ENCODE assay signal across 13 mouse cellular contexts in the genomic region with DNA sequence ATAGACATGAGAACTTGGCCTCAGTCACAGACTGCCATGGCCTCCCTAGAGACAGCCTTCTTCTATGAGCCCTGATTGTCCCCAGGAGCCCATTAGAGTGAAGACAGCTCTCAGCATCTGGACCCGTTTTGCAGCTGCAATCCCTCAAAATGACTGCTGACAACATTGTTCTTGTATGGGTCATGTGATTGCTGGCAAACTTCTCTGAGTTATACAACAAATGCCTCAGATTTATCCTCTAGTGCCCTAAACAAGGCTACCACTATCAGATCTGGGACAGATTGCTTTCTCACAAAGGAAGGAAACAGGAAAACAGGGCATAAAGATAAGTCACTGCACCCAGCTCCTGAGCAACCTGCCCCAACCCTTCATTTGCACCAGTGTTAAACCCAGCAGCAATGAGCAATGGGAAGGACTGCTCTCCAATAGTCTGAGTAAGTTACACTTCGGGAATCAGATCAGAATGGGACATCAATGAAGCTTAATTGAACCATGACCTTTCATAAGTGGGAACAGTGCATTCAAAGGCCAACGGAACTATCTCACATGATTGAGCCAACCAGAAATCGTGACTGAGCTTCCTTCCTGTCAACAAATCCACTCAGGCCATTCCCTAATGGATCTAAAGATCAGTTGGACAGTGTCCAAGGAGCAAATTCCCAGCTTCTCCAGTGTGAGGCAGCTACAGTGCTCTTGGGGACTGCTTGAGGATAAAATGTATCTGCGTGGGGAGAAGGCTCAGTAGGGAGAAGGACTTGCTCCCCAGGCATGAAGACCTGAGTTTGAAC. TPM values are rescaled to one million over a fixed set of nuclear protein-coding genes. Genes with fewer than 3 reads are reported as not detected.
DNase-seq lines count a peak whose midpoint lies in the region; ATAC-seq and TF ChIP-seq lines count a peak whose summit lies in the region.
"Had no signal": no experiment of that assay in that cellular context is flagged by ENCODE, and none has a peak within 500 bp of the region (broad histone marks: within the 10 kb centered on the region; RNA-seq: fewer than 3 reads in every experiment).

No protein-coding gene starts in this region.

- no peak overlapping the region for H3K9ac ChIP-seq in lung, embryonic 14.5 days
- H3K9ac ChIP-seq in hindbrain, embryonic 16.5 days (ENCODE audit: low read depth, low read length), result no peak overlapping the region

- H3K36me3 ChIP-seq in lung, embryonic 14.5 days (ENCODE audit: insufficient read depth), result no peaks in the 10 kb centered on the region
- no peaks in the 10 kb centered on the region for H3K36me3 ChIP-seq in hindbrain, embryonic 16.5 days (ENCODE audit: control insufficient read depth, insufficient read depth, low read length)

- WGBS in lung, embryonic 14.5 days, result 35% methylated on average over 5 of the region's 5 CpGs
- WGBS in hindbrain, embryonic 16.5 days, result 60% methylated on average over 5 of the region's 5 CpGs

- H3K9me3 ChIP-seq in lung, embryonic 14.5 days (ENCODE audit: low read depth, low read length), result no peaks in the 10 kb centered on the region
- H3K9me3 ChIP-seq in hindbrain, embryonic 16.5 days (ENCODE audit: control insufficient read depth, low read length), result no peaks in the 10 kb centered on the region

- H3K4me1 ChIP-seq in lung, embryonic 14.5 days (ENCODE audit: insufficient read depth), result no peaks in the 10 kb centered on the region
- no peaks in the 10 kb centered on the region for H3K4me1 ChIP-seq in hindbrain, embryonic 16.5 days (ENCODE audit: control insufficient read depth, insufficient read depth, low read depth, low read length)

- H3K4me3 ChIP-seq in lung, embryonic 14.5 days (ENCODE audit: low read depth, low read length), result no peak overlapping the region
- H3K4me3 ChIP-seq in hindbrain, embryonic 16.5 days (ENCODE audit: low read length), result no peak overlapping the region
- H3K4me3 ChIP-seq: left cerebral cortex, adult 2 months had no signal

- no peak for TF ChIP-seq CTCF in lung, embryonic 14.5 days (IDR thresholded peaks at IDR 0.05; ENCODE audit: low read depth)

- H3K4me2 ChIP-seq in lung, embryonic 14.5 days, result no peak overlapping the region
- H3K4me2 ChIP-seq in hindbrain, embryonic 16.5 days (ENCODE audit: low read length), result no peak overlapping the region

- H3K27me3 ChIP-seq in lung, embryonic 14.5 days (ENCODE audit: insufficient read depth, low read length), result no peaks in the 10 kb centered on the region
- H3K27me3 ChIP-seq in hindbrain, embryonic 16.5 days (replicated peaks; ENCODE audit: control insufficient read depth, insufficient read depth, low read length), result no peaks in the 10 kb centered on the region

- H3K27ac ChIP-seq in lung, embryonic 14.5 days (ENCODE audit: low read depth), result no peak overlapping the region
- H3K27ac ChIP-seq in hindbrain, embryonic 16.5 days (ENCODE audit: low read depth, low read length), result no peak overlapping the region
- H3K27ac ChIP-seq: left cerebral cortex, adult 2 months; macrophage had no signal

- peak; percentile 77 for ATAC-seq in lung, embryonic 14.5 days (ENCODE audit: insufficient read depth)
- ATAC-seq in activated CD4-positive, CD25-positive, alpha-beta regulatory T cell, adult 4 months, result no peak
- no peak for ATAC-seq in hindbrain, embryonic 16.5 days
- ATAC-seq: forebrain, embryonic 14.5 days had no signal

- DNase-seq in 416B (ENCODE audit: low read depth), result peak; percentile 15
- DNase-seq in heart, adult 9 months (ENCODE audit: low spot score in 2 of 2), result peak; percentile 70 to 76
- peak; percentile 66 for DNase-seq in kidney, adult 18-20 months
- peak; percentile 74 for DNase-seq in lung, embryonic 14.5 days
- DNase-seq in gastrocnemius, adult 8-10 months (ENCODE audit: low spot score in 2 of 2), result no peak
- DNase-seq in gastrocnemius, postnatal 25 days, result no peak
- DNase-seq: embryo, embryonic 11 days had no signal

RNA-seq across cellular contexts. Expression of gene Cyp4b1, which starts 4.4 kb away (rescaled TPM):
- 7.6 and 10.9 TPM in 2 replicates for polyA plus RNA-seq in lung, embryonic 14.5 days (2014; fragmentation: Nextera tagmentation; extraction: Ambion mirVana)
- not detected for polyA plus RNA-seq in activated CD4-positive, CD25-positive, alpha-beta regulatory T cell, adult 4 months (2017; shearing (Covaris generic))
- 1 to 10 TPM; 3.2 to 5.1 (median 4.0) TPM for total RNA-seq in gastrocnemius, adult 8-10 months (2022)
- 1 to 10 TPM; 1.9 to 5.3 TPM for total RNA-seq in gastrocnemius, postnatal 25 days (2021)
- 1.3 and 1.7 TPM in 2 replicates for polyA plus RNA-seq in hindbrain, embryonic 16.5 days (2015; fragmentation: Nextera tagmentation; extraction: Ambion mirVana)
- polyA plus RNA-seq: hindbrain, embryonic 11.5 days; macrophage had no signal

RNA-seq across cellular contexts. Expression of gene Cyp4a32, which starts 42.4 kb away (rescaled TPM):
- not detected in 2 replicates for polyA plus RNA-seq in lung, embryonic 14.5 days (2014; fragmentation: Nextera tagmentation; extraction: Ambion mirVana)
- not detected for polyA plus RNA-seq in activated CD4-positive, CD25-positive, alpha-beta regulatory T cell, adult 4 months (2017; shearing (Covaris generic))
- not detected for total RNA-seq in gastrocnemius, adult 8-10 months (2022)
- not detected for total RNA-seq in gastrocnemius, postnatal 25 days (2021)
- polyA plus RNA-seq in hindbrain, embryonic 16.5 days (2015; fragmentation: Nextera tagmentation; extraction: Ambion mirVana), result not detected in 2 replicates
- total RNA-seq: left cerebral cortex, adult 2 months had no signal
- polyA plus RNA-seq: forebrain, embryonic 14.5 days; hindbrain, embryonic 11.5 days; macrophage had no signal

Comparison
In these comparisons a context has a peak if more than half of its experiments do, and no peak if none do; other contexts are left out.
1. DNase-seq: peak in 416B (single experiment), heart, adult 9 months (2 of 2), kidney, adult 18-20 months (single experiment) and lung, embryonic 14.5 days (single experiment); none in gastrocnemius, adult 8-10 months (0 of 2) and gastrocnemius, postnatal 25 days (single experiment).